Mouse (Mus musculus) testis, adult 2 months (tissue): ENCODE results near the gene Papss2. TPM values are rescaled to one million over a fixed set of nuclear protein-coding genes. Genes with fewer than 3 reads are reported as not detected.

Source experiments
- H3K27ac ChIP-seq: fragments of 200-500 bp; 2 replicates; pipeline ENCODE4 v1.5.1; 2012; ENCODE audit warnings: low read depth, low read length; ENCODE audit not compliant: control insufficient read depth, insufficient read depth
- H3K27me3 ChIP-seq: fragments of 200-500 bp; 2 replicates; pipeline ENCODE4 v1.6.1; 2012; ENCODE audit warnings: mild to moderate bottlenecking, low read length, moderate library complexity; ENCODE audit not compliant: control insufficient read depth, insufficient read depth
- H3K36me3 ChIP-seq: fragments of 200-500 bp; 2 replicates; pipeline ENCODE4 v1.6.1; 2012; ENCODE audit warnings: mild to moderate bottlenecking, low read length; ENCODE audit not compliant: control insufficient read depth, insufficient read depth
- H3K4me1 ChIP-seq: fragments of 200-500 bp; 2 replicates; pipeline ENCODE4 v1.6.1; 2012; ENCODE audit warnings: low read length; ENCODE audit not compliant: control insufficient read depth, insufficient read depth
- H3K4me3 ChIP-seq: fragments of 200-500 bp; 2 replicates; pipeline ENCODE4 v1.5.1; 2012; ENCODE audit warnings: low read depth, mild to moderate bottlenecking, low read length, moderate library complexity, mixed read lengths; ENCODE audit not compliant: control insufficient read depth
- CTCF ChIP-seq: fragments of 200-500 bp; IDR thresholded peaks from 2 replicates; pipeline ENCODE4 v1.5.1; 2012; ENCODE audit warnings: low read depth, mild to moderate bottlenecking, inconsistent platforms, low read length, moderate library complexity; ENCODE audit not compliant: control insufficient read depth, insufficient read depth, insufficient replicate concordance
- POLR2A ChIP-seq: fragments of 200-500 bp; IDR thresholded peaks from 2 replicates; pipeline ENCODE4 v1.6.1; 2012; ENCODE audit warnings: low read depth, mild to moderate bottlenecking, inconsistent platforms, low read length, moderate library complexity; ENCODE audit not compliant: control insufficient read depth
- polyA plus RNA-seq: library from polyadenylated mRNA; depleted of rRNA; stranded (reverse); fragments of >200 nt; gene quantifications from 2 replicates; pipeline ENCODE4 v1.2.3, GENCODE M21; 2012

Papss2 gene
- polyA plus RNA-seq, 1 experiment: 1.7 TPM

GRCm38 (mm10) chr19:32599436-32599835 is 3.8 kb downstream of the Papss2 start:
- no peaks in the 10 kb centered on the region; the same call in 1 of the 2 replicates for H3K27me3 ChIP-seq
- no peak overlapping the region for H3K4me3 ChIP-seq
- H3K36me3 ChIP-seq: no peaks in the 10 kb centered on the region
- TF ChIP-seq CTCF: no peak
- no peak for TF ChIP-seq POLR2A
- H3K27ac ChIP-seq: no peak overlapping the region
- peaks cover 6% of the 10 kb centered on the region for H3K4me1 ChIP-seq

GRCm38 (mm10) chr19:32601033-32601770 is 5.6 kb downstream of the Papss2 start:
- Histone ChIP-seq H3K36me3 (no peaks in the 10 kb centered on the region), H3K27me3 (no peaks in the 10 kb centered on the region), H3K4me1 (no peaks in the 10 kb centered on the region), H3K4me3 (no peak overlapping the region), H3K27ac (no peak overlapping the region)
- TF ChIP-seq CTCF (no peak), POLR2A (no peak)

GRCm38 (mm10) chr19:32603466-32603865 is 7.9 kb downstream of the Papss2 start:
- TF ChIP-seq CTCF (no peak), POLR2A (no peak)
- H3K36me3 ChIP-seq: no peaks in the 10 kb centered on the region
- no peaks in the 10 kb centered on the region for H3K4me1 ChIP-seq

DNA sequence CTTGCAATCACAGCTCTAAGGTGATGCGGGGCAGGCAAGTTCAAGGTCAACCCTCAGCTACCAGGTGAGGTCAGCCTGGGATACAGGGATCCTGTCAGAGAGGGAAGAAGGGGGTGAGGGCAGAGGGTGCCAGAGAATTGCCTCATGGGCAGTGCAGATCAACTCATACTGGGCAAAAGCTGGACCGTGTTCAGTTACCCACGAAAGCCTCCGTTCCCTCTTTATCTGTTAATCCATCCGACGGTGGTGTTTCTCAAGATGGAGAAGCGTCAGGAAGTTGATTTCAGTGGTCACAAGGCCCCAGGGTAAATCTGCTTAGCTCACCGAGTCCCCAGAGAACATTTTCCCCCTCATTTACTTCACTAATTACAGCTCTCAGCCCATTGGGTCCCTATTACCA is 8.5 kb downstream of the Papss2 start:
- H3K36me3 ChIP-seq: no peaks in the 10 kb centered on the region
- no peak overlapping the region for H3K4me3 ChIP-seq
- H3K4me1 ChIP-seq: no peaks in the 10 kb centered on the region
- H3K27ac ChIP-seq: no peak overlapping the region
- no peaks in the 10 kb centered on the region for H3K27me3 ChIP-seq
- TF ChIP-seq POLR2A: no peak
- TF ChIP-seq CTCF: no peak

More at GRCm38 (mm10) chr19:32603466-32603865, 7.9 kb downstream of the Papss2 start:
- Histone ChIP-seq H3K27me3 (no peaks in the 10 kb centered on the region), H3K27ac (no peak overlapping the region), H3K4me3 (no peak overlapping the region)

- no peaks in the 10 kb centered on the region for H3K36me3 ChIP-seq
- no peaks in the 10 kb centered on the region for H3K4me1 ChIP-seq
- H3K27ac ChIP-seq: no peak overlapping the region
- H3K4me3 ChIP-seq: no peak overlapping the region
- no peaks in the 10 kb centered on the region for H3K27me3 ChIP-seq
- no peak for TF ChIP-seq POLR2A
- no peak for TF ChIP-seq CTCF
Measured at GRCm38 (mm10) chr19:32604563-32605252, 9.1 kb downstream of the Papss2 start.

DNA sequence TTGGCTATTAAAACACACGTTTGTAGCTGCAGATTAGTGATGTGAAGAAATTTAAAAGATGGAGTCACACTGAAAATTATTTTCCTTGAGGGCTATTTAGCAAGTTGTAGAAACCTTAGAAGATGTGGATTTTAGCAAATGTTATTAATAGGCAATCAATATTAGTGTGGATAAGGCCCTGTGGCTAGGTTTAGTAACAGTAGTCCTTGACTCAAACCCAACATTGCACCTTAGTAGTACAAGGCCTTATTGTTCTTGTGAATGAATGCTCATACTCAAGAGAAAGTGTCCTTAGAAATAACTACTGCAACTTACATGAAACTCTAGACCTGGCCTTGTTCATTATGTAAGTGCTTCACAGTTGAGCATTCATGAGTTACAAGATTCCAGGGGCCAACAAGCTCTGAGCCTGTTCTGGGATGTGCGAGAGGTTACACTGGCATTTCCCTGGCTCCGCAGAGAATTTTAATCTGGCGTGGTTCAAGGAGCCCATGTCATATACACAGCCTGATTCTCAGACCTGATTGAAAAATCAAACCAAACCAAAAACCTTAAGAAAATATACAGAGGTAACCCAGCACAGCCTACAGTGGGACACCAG is 10.7 kb downstream of the Papss2 start:
- TF ChIP-seq POLR2A (no peak), CTCF (no peak)
- no peak overlapping the region for H3K27ac ChIP-seq

GRCm38 (mm10) chr19:32607036-32607435 is 11.4 kb downstream of the Papss2 start:
- TF ChIP-seq CTCF: no peak
- no peak for TF ChIP-seq POLR2A
- Histone ChIP-seq H3K27me3 (no peaks in the 10 kb centered on the region), H3K36me3 (no peaks in the 10 kb centered on the region), H3K4me1 (no peaks in the 10 kb centered on the region), H3K27ac (no peak overlapping the region), H3K4me3 (no peak overlapping the region)

More for the DNA sequence above, 10.7 kb downstream of the Papss2 start:
- no peaks in the 10 kb centered on the region for H3K36me3 ChIP-seq
- no peaks in the 10 kb centered on the region for H3K4me1 ChIP-seq
- no peaks in the 10 kb centered on the region for H3K27me3 ChIP-seq
- H3K4me3 ChIP-seq: no peak overlapping the region
